Mouse (Mus musculus) gastrocnemius, postnatal 14 days (tissue): Measurements from ENCODE around the gene Mta3. TPM values are rescaled to one million over a fixed set of nuclear protein-coding genes. Genes with fewer than 3 reads are reported as not detected.

ENCODE experiments used
- DNase-seq: peaks from one replicate; pipeline ENCODE4 v3.0.0; 2021; ENCODE audit warnings: mixed read lengths
- intact Hi-C: fragments of 180-260 bp; cut with DNase I; formaldehyde crosslinking; loops from one replicate; pipeline ENCODE4 v1.15.1; 2025; ENCODE audit warnings: low total_unique reads
- long read RNA-seq, 2 experiments: library from polyadenylated mRNA; stranded (forward); transcript quantifications; one replicate each; pipeline ENCODE4 v2.0.0; 2021
- total RNA-seq, 2 experiments: library from RNA; stranded (reverse); gene quantifications; 2 replicates each; pipeline ENCODE4 v1.2.3; 2021

Gene Mta3
- 10 to 100 TPM; 10.4 to 10.8 TPM for total RNA-seq
- long read RNA-seq, experiment 1, transcript Mta3-203 (14 exons, 1,723 nt): major isoform, 6 of 11 reads
- long read RNA-seq, experiment 1, partial matches to known transcripts: 0 of 11 reads
- long read RNA-seq, experiment 1, other reads (novel, unspliced or antisense): 5 of 11 reads
- long read RNA-seq, experiment 2, partial matches to known transcripts: 0 of 7 reads
- long read RNA-seq, experiment 2, other reads (novel, unspliced or antisense): 5 of 7 reads

GRCm38 (mm10) chr17:83706116-83706593 lies at the start of gene Mta3:
Gene Mta3 (plus strand): TSS chr17:83706163.
- intact Hi-C loops: no loop called here
- peak; percentile 72 for DNase-seq

DNA sequence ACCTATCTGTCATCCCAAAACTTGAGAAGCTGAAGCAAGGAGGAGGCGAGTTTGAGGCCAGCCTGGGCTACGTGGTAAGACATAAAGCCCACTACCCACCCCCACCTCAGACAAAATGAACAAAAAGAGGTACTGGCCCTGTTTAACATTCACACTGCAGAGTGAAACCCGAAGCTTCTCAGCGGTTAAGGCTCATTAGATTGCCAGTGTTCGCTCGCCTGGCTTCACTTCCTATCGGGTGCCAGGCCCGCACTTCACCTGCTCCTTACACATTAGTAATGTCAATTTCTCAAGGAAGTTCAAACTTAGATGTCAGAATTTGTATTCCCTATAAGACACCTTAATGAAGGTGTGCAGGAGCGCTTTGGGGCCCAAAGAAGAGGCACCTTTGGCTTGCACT lies 48.6 kb upstream of the Mta3 start:
- no peak for DNase-seq
- intact Hi-C loops: no loop called here

DNA sequence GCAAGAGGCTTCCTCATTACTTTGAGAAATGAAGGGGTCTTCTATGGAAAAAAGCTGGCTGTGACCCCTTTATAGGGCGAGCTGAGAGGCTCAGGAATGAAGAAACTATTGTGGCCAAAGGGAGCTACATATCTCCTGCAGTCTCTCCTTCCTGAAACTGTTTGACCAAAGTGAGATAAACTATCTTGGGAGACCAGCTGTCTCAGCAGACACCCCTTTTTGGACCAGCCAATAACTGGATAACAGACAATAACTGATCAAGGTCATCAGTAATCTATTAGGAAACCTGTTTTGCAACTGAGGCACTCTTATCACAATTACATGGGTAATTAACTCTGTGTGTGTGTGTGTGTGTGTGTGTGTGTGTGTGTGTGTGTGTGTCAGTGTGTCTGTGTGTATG lies 47.0 kb upstream of the Mta3 start:
- DNase-seq: no peak
- intact Hi-C loops: no loop called here

- DNase-seq: no peak
- intact Hi-C loops: no loop called here
Measured at GRCm38 (mm10) chr17:83664761-83665160, 41.2 kb upstream of the Mta3 start.

- intact Hi-C loops: no loop called here
- DNase-seq: no peak
Measured at GRCm38 (mm10) chr17:83666597-83667287, 39.2 kb upstream of the Mta3 start.

- DNase-seq: no peak
Measured at GRCm38 (mm10) chr17:83667934-83668690, 37.9 kb upstream of the Mta3 start.

GRCm38 (mm10) chr17:83672685-83673084 lies 33.3 kb upstream of the Mta3 start:
- intact Hi-C loops: no loop called here
- DNase-seq: no peak

More at GRCm38 (mm10) chr17:83667934-83668690, 37.9 kb upstream of the Mta3 start:
- intact Hi-C loops: no loop called here

DNA sequence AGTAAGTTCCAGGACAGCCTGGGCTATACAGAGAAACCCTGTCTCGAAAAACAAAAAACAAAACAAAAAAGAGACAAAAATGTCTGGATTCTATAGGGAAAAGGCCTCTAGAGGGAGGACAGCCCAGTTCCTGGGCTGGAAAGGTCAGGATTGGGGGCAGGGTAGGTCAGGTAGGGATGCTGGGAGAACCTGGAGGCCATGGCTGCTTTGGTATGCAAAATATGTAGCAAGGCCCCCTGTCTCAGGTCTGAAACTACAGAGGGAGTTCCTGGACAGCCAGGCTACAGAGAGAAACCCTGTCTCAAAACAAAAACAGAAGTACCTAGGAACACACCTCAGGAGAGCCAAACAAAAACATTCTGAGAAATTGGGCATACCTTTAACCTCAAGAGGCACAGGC lies 28.6 kb upstream of the Mta3 start:
- no peak for DNase-seq
- intact Hi-C loops: no loop called here

GRCm38 (mm10) chr17:83681977-83682376 lies 24.0 kb upstream of the Mta3 start:
- no peak for DNase-seq
- intact Hi-C loops: no loop called here

- intact Hi-C loops: no loop called here
Measured at GRCm38 (mm10) chr17:83684475-83684874, 21.5 kb upstream of the Mta3 start.

DNA sequence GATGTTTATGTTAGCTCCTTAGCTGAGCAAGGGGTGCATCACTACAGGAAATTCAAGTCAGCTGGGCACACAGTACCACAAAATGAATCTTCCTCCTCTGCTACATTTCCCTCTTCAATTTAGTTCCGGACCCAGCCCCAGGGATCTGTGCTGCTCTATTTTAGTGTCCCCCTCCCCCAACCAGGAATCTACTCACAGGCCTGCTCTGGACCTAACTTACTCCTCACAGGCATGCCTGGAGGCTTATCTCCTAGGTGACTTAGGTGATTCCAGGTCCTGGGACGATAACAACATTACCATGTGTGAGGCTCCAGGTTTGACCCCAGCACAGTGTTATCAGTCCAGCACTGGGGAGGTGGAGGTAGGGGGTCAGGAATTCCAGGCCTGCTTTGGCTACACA lies 15.5 kb upstream of the Mta3 start:
- DNase-seq: no peak
- intact Hi-C loops: no loop called here

More at GRCm38 (mm10) chr17:83684475-83684874, 21.5 kb upstream of the Mta3 start:
- no peak for DNase-seq

DNA sequence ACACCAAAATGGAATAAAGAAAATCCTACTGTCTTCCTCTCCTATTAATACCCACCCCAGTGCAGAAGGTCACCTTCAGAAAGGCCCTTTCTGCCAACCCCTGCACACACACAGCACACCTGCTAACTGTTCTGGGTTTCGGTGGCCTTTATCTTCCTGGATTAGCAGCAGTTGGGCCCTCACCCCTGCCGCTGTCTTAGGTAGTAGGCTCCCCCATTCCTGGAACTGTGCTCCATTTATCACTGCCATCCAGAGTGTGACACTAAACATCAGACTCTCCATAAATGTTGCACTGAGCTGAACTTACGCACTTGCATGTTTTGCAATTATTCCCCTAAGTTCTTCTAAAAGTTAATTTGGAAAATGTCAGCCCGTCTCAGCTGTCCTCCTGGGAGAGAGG lies 14.6 kb upstream of the Mta3 start:
- intact Hi-C loops: no loop called here
- no peak for DNase-seq

GRCm38 (mm10) chr17:83693941-83694340 lies 12.0 kb upstream of the Mta3 start:
- intact Hi-C loops: no loop called here
- no peak for DNase-seq

DNA sequence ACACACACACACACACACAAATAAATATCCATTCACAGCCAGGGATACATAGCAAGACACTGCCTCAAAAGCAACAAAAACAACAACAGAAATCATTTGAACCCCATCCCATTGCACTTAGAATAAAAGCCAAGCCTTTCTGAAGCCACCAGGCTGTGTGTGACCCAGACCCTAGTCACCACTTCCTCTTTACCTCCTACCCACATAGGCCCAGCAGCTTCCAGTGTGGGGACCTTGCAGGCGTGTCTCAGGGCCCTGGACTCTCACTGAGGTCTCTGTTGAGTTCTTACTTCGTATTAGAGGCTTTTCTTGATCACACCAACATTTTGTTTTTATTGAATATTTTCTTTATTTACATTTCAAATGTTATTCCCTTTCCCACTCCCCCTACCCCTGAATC lies 10.2 kb upstream of the Mta3 start:
- intact Hi-C loops: no loop called here
- no peak for DNase-seq

- no peak for DNase-seq
- intact Hi-C loops: no loop called here
Measured at GRCm38 (mm10) chr17:83699062-83699724, 6.8 kb upstream of the Mta3 start.

- no peak for DNase-seq
- intact Hi-C loops: no loop called here
Measured at GRCm38 (mm10) chr17:83700125-83700524, 5.8 kb upstream of the Mta3 start.

- intact Hi-C loops: no loop called here
Measured at GRCm38 (mm10) chr17:83704469-83704868, 1.5 kb upstream of the Mta3 start.

DNA sequence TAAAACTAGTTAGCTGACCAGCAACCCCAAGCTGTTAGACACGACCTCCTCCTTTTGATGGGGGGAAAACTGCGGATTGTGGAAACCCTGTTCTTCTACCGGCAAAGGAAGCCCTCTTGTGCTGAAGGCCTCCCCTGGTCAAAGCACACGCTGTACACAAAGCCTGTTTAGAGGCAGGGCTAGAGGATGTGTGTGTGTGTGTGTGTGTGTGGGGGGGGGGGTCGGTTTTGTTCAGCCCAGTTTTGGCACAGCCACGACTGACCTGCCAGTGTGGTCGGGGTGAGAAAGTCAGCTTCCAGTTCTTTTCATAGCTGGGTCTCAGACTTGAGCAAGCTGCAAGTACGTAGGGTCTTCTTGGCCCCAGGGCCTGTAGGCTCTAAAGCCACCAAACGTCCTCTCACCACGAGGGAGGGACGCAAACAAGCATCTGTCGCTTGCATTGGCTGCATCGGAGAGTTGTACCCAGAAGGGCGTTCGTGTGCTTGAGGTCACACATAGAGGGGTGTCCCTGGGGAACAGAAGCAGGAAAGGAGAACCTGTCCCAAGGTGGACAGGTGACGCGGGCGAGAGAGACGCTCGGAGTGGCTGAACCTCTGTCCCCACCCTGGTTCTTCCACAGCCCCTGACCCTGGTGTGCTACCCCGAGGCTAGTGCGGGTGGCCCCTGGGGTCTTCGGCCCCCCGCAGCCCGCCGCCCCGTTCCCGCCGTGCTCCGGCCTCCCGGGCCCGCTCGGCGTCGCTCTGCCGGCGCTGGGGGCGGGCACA lies 429 bp upstream of the Mta3 start:
- intact Hi-C loops: no loop called here

More at GRCm38 (mm10) chr17:83704469-83704868, 1.5 kb upstream of the Mta3 start:
- DNase-seq: no peak

DNA sequence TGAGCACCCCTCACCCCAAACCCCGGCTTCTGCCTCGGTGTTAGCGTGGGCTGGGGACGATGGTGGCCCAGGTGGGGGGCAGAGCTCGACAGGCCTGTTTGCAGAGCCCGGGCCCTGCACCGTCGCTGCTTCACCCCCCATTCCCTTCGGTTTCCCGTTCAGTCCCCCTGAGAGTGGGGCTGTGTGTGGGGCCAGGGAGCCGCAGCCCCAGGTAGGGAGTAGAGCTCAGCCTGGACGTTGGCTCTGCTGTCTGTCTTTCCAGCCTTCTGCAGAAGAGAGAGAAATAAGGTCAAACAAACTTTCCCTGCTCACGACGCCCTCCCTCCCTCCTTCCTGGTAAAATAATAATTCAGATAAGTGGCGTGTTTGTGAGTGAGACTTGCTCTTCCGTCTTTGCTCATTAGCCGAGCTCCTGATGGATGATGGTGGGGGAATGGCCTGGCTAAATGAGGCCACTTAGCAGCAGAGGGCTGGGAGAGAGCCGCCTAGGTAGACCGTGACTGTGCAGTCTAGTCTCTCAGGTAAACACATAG lies 697 bp downstream of the Mta3 start:
- peak; percentile 19 for DNase-seq
- intact Hi-C loops: no loop called here

More for the DNA sequence above, 429 bp upstream of the Mta3 start:
- no peak for DNase-seq
